Mouse (Mus musculus) spleen, postnatal 36 days (tissue): ENCODE measurements around the gene Pyroxd2.

ENCODE experiments used
- DNase-seq, 2 experiments: peaks; one replicate each; pipeline ENCODE4 v3.0.0; 2022; ENCODE audit warnings: low spot score in 2 of 2, mixed read lengths in 1 of 2

The Pyroxd2 gene

GRCm38 (mm10) chr19:42745869-42746224 lies 6.7 kb downstream of the Pyroxd2 start:
- DNase-seq, result no peak

GRCm38 (mm10) chr19:42745084-42745868 lies 7.3 kb downstream of the Pyroxd2 start:
- no peak for DNase-seq

DNA sequence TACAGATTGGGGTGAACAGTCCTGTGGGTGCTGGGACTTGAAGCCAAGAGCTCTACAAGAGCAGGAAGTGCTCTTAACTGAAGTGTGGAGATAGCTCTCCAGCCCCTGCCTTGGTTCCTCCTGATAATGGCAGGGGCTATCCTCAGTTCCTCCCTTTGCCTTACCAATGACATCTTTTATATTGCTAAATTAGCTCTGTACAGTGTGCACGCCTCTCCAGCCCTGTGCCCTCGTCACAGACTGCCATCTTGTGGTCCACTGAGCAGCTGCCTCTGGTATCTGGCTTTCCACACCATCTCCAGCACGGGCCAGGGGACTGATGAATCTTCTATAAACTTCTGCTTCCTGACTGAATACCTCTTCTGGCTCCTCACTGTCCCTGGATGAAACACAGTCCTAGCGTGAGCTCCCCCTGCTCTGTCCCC lies 8.4 kb downstream of the Pyroxd2 start:
- DNase-seq, result peak; percentile 14 to 16

GRCm38 (mm10) chr19:42743261-42743660 lies 9.3 kb downstream of the Pyroxd2 start:
- DNase-seq, result no peak

GRCm38 (mm10) chr19:42741884-42742283 lies 10.7 kb downstream of the Pyroxd2 start:
- DNase-seq, result no peak

DNA sequence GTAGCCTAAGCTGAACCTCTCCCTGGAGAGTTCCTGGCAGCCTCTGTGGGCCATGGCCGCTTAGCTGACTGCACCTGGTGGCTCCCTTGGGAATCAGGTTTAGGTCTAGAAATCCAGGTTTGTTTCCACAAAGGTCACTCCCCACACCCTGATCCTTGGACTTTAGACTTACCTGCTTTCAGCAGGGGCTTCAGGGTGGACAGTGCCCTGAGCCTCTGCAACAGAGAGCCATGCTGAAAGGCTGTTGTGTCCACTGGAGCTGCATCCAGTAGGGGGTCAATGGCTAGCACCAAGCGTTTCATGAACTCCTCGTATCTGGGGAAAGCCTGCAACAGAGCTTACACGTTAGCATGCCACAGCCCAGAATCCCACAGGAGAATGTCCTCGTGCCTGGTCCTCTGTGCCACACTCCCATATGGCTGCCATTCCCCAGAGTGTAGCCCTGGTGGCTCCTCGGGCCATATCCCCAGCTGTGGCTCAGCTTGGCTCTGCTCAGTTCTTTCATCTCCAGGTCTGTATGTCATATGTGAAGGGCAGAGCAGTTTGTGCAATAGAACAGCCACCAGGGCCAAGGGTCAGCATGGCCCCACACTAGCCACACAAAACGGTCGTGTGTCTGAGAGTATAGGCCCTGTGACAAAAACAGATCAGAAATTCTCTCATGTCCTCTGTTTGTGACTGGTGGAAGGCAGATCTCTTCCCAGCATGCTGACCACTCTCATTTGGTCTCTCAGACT lies 12.2 kb downstream of the Pyroxd2 start:
- DNase-seq, result no peak

- no peak for DNase-seq
Observed at GRCm38 (mm10) chr19:42739734-42740133, 12.8 kb downstream of the Pyroxd2 start.

DNA sequence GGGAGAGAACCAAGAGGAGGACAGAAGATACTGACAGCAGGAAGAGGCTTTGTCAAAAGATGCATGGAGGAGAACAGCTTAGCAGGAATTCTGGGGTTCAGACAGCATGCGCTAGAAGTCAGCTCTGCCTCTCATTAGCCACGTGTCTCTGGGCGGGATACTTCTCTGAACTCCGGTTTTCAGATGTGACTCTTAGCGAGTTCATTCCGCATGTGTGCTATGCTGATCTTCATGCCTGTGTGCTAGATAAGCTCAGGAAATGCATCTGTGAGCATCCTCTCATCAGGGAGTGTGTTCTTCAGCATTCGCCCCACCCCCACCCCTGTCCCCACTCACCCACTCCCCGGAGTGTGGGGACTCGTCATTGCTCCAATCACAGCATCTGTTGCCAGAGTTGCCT lies 14.8 kb downstream of the Pyroxd2 start:
- no peak for DNase-seq

- DNase-seq, result no peak
Observed at GRCm38 (mm10) chr19:42734982-42735381, 17.6 kb downstream of the Pyroxd2 start.

GRCm38 (mm10) chr19:42727424-42727823 lies 25.2 kb downstream of the Pyroxd2 start:
- DNase-seq, result no peak

DNA sequence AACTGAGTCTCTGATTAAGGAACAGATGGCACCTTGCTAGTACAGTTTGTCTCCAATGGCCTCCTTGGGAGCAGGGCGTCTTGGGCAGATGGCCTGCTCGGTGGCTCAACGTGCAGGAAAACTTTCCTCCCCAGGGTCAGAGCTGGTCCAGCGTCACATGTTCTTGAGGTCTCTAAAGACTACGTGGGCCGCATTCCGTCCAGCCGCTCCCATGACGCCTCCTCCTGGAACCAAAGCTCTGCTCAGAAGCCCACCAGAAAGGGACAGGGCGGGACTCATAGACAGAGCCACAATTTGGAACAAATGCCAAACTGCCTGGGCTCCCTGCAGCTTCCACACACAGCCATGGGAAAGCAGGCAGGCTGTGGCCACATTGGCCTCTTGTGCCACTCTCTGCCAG lies 25.8 kb downstream of the Pyroxd2 start:
- DNase-seq, result no peak

- DNase-seq, result no peak
Observed at GRCm38 (mm10) chr19:42725973-42726350, 26.6 kb downstream of the Pyroxd2 start.

DNA sequence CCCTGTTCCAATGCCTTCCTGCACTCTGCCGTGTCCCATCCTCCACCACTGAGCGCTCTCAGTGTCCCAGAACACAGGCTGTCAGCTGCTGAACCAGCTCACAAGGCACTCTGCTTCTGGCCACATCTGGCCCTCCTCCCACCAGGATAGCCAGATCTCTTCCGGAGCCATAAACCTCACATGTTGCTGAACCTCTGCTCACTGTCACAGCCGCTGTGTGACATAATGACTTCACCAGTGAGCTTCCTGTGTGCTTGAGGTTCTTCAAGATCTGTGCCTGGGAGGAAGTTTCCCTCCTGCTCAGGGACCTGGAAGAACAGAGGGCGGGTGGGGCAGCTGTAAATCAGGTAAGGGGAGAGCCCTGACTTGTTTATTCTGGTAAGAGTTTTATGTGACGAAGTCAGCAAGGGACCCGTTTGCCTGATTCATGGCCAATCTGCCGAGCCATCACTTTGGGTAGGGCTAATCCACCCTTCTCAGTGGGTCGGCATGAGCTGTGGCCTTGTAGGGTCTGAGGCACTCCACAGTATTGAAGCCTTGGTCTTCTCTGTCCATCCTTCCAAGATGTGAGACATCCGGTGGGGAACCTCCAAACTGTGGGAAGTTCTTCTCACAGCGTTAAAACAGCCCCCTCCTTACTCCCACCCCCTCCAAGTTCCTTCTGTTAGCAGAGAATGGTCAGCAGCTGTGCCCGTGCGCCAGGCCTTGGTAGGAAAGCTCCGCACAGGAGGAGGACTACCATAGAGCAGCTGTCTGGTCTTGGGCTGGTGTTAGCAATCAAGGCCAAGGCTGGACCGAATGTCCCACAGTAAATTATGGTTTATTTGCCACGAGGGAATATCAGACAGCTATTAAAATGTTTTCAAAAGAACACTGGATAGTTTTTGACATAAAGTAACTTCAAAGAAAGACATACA lies 27.3 kb downstream of the Pyroxd2 start:
- DNase-seq, result no peak

GRCm38 (mm10) chr19:42723302-42723701 lies 29.3 kb downstream of the Pyroxd2 start:
- no peak for DNase-seq

DNA sequence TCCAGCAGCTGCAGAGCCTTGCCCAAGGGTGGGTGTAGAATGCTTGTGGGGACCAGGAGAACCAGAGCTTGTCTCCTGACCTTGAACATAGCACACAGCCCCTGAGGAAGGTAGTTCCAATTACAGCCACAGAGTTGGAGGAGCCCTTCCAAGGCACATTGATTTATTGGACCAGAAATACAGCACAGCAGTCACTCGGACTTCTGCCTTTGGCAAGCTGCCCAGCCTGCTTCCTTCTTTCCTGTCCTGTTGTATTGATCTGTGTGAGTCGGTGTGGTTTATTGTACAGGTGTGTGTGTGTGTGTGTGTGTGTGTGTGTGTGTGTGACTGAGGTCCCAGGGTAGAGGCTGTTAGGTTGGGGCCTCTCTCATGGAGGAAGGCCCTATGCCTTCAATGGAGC lies 30.1 kb downstream of the Pyroxd2 start:
- DNase-seq, result no peak

DNA sequence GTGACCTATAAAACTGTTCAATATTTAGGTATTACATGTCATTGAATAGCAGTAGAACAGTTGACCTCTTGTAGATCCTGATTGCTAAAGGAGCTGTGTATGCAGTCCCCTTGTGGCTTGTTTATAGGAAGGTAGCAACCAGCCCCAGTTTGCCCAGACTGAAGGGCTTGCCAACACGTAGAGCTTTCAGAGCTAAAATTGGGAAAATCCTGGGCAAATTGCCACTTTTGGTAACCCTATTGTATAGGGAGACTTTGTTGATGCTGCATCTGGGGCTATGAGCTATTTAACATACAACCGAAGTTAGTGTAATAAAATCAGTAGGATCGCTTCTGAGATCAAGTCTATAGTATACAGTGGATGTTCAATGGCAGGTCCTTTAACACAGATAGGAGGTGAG lies 34.5 kb downstream of the Pyroxd2 start:
- no peak for DNase-seq

DNA sequence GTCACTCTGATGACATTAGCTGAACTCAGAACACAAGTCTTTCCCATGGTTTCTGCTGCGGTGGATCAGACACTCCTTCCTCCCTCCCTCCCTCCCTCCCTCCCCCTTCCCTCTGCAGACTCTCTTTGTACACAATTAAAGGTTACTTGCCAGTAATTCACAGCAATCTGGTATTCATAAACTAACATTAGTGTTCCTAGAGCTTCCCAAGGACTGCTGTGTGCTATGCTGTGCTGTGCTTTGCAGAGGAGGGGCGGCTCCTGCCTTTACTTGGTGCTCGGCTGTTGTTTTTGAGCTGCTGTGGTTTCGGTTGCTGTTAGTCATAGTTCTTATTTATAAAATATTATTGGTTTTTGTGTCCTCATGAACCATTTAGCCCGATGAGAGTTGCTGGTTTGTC lies 34.9 kb downstream of the Pyroxd2 start:
- DNase-seq, result no peak

DNA sequence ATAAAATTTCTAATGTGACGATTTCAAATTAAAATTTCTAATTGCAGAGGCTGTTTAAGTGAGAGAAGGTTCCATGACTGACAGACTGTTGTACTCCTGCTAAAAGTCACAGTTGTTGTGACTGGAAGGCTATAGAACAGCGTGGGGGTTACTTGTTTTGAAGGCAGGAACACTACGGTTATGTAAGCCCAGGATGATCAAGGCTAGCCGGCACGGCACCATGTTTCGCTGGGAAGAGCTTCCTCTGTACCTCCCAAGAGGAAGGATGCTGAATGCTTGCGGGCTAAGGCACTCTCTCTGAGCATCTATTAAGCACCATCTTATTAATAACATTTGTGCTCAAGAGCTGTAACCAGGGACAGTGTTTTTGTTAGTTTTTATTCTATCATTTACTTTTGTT lies 36.1 kb downstream of the Pyroxd2 start:
- no peak for DNase-seq

DNA sequence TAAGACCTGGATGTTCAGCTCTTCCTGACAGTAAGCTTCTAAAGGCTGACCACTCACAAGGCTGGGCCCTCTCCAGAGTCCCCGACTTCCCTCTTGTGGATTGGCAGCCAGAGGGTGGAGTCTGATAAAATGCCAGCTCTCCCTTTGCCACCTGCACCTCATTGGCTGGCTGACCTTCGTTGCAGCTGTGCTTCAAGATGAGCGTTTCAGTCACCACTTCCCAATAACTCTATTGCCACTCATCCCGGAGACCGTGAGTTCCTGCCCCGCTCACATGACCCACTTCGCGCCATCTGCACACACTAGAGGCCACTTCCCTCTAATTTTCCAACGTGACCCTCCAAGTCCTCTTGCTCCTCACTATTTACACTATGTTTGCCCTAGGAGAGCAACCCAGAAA lies 38.8 kb downstream of the Pyroxd2 start:
- no peak for DNase-seq

GRCm38 (mm10) chr19:42699426-42699825 lies 53.1 kb downstream of the Pyroxd2 start:
- DNase-seq, result no peak

GRCm38 (mm10) chr19:42698576-42698975 lies 54.0 kb downstream of the Pyroxd2 start:
- no peak for DNase-seq

- no peak for DNase-seq
Observed at GRCm38 (mm10) chr19:42697336-42697735, 55.2 kb downstream of the Pyroxd2 start.
